Mouse (Mus musculus) embryonic facial prominence, embryonic 10.5 days (tissue): ENCODE measurements around the gene Gm11127. TPM values are rescaled to one million over a fixed set of nuclear protein-coding genes. Genes with fewer than 3 reads are reported as not detected.

Experiments
- DNase-seq: peaks from one replicate; pipeline ENCODE4 v3.0.0-alpha.2; 2017; ENCODE audit warnings: low spot score
- H3K27ac ChIP-seq: fragments of 300-500 bp; sonication (generic); replicated peaks from 2 replicates; pipeline ENCODE4 v1.5.1; 2016; ENCODE audit warnings: mild to moderate bottlenecking
- H3K27me3 ChIP-seq: fragments of 300-500 bp; sonication (generic); replicated peaks from 2 replicates; pipeline ENCODE4 v1.6.1; 2016; ENCODE audit warnings: low read depth, mild to moderate bottlenecking; ENCODE audit not compliant: poor library complexity, severe bottlenecking
- H3K36me3 ChIP-seq: fragments of 300-500 bp; sonication (generic); replicated peaks from 2 replicates; pipeline ENCODE4 v1.6.1; 2016; ENCODE audit warnings: mild to moderate bottlenecking, moderate library complexity
- H3K4me1 ChIP-seq: fragments of 300-500 bp; sonication (generic); 2 replicates; pipeline ENCODE4 v1.6.1; 2016
- H3K4me3 ChIP-seq: fragments of 300-500 bp; sonication (generic); 2 replicates; pipeline ENCODE4 v1.5.1; 2016; ENCODE audit warnings: mild to moderate bottlenecking, moderate library complexity
- H3K9me3 ChIP-seq: fragments of 300-500 bp; sonication (generic); 2 replicates; pipeline ENCODE4 v1.6.1; 2016; ENCODE audit warnings: mild to moderate bottlenecking
- WGBS: fragments of 180-500 bp; shearing (Covaris S2); methylation state at CpG from one replicate; pipeline ENCODE4 v1.1.7; 2016; 5-methylcytosine and 5-hydroxymethylcytosine counted together
- polyA plus RNA-seq: library from polyadenylated mRNA; unstranded; fragments of >200 nt; fragmentation: Nextera tagmentation; extraction: Ambion mirVana; gene quantifications from 2 replicates; pipeline ENCODE4 v1.2.1, GENCODE M21; 2016

Gene Gm11127
- polyA plus RNA-seq, 1 experiment from 2014 or later: not detected

DNA sequence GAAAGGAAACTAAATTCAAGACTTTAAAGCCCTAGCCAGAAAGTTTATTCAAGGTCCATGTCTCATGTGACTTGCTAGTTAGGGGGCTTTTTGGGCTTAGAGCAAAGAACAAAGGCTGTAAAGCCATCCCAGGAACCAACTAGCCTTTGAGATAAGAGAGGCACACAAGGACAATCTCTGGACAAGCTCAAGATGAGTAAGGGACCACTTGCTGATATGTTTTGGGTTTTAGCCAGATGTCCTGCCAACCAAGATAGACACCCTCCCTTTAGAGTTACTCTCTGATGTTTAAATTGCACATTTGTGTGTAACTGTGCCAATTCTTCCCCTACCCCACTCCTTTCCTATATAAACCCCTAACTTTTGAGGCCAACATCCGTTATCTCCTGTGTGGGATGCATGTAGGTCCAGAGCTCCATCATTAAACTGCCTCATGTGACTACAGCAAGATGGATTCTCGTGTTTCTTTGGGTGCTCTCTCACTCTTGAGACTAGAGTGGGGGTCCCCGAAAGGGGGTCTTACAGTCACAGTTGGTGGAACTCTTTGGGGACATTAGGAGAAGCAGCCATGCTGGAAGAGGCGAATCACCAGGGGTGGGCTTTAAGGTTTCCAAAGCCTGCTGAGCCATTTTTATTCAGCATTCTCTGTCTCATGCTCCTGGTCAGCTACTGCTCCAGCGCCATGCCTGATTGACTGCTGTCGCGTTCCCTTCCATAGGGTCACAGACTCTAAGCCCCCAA is 29.1 kb downstream of the Gm11127 start:
- WGBS: 85% methylated on average over 7 of the region's 7 CpGs

DNA sequence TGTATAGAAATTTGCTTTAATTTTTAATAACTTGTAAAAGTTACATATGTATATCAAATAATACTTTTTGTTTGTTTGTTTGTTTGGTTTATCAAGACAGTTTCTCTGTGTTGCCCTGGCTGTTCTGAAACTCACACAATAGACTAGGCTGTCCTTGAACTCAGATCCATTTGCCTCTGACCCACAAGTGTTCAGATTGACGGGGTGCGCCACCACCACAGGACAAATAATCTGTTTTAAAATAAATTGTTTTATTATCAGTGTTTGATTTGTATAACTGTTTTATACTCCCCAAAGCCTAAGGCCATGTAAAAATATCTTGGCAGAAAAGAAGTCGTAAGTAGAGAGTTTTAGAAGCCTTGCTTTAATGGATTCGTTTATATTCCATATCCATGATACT is 30.5 kb downstream of the Gm11127 start:
- H3K36me3 ChIP-seq: no peaks in the 10 kb centered on the region
- H3K9me3 ChIP-seq: no peaks in the 10 kb centered on the region
- 92% methylated on average over 4 of the region's 4 CpGs for WGBS
- peaks cover 23% of the 10 kb centered on the region for H3K27me3 ChIP-seq
- no peak for DNase-seq
- peaks cover 19% of the 10 kb centered on the region for H3K4me1 ChIP-seq
- no peak overlapping the region for H3K27ac ChIP-seq
- no peak overlapping the region for H3K4me3 ChIP-seq

More for the DNA sequence above, 29.1 kb downstream of the Gm11127 start:
- H3K4me3 ChIP-seq: no peak overlapping the region
- no peak overlapping the region for H3K27ac ChIP-seq
- peaks cover 8% of the 10 kb centered on the region for H3K4me1 ChIP-seq
- no peaks in the 10 kb centered on the region for H3K9me3 ChIP-seq
- DNase-seq: no peak
- peaks cover 25% of the 10 kb centered on the region for H3K27me3 ChIP-seq
- no peaks in the 10 kb centered on the region for H3K36me3 ChIP-seq

DNA sequence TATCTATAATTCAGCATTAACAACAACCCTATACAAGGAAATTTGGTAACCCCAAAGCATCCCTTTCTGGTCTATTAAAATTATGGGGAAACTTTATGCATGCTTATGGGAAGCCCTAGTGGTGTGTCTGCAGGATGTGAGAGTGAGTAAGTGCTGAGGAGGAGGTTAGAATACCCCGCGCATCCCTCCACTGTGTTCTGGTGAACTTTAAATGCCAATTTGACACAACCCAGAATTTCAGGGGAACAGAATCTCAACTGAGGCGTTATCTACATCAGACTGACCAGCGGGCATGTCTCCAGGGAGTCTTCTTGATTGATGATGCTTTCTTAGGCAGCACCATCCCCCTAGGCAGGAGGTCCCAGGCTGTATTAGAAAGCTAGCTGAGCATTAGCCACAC is 32.3 kb downstream of the Gm11127 start:
- 80% methylated on average over 4 of the region's 4 CpGs for WGBS
- Histone ChIP-seq H3K27me3 (peaks cover 7% of the 10 kb centered on the region), H3K4me1 (peaks cover 19% of the 10 kb centered on the region), H3K27ac (no peak overlapping the region), H3K4me3 (no peak overlapping the region), H3K9me3 (no peaks in the 10 kb centered on the region), H3K36me3 (no peaks in the 10 kb centered on the region)
- DNase-seq: no peak

DNA sequence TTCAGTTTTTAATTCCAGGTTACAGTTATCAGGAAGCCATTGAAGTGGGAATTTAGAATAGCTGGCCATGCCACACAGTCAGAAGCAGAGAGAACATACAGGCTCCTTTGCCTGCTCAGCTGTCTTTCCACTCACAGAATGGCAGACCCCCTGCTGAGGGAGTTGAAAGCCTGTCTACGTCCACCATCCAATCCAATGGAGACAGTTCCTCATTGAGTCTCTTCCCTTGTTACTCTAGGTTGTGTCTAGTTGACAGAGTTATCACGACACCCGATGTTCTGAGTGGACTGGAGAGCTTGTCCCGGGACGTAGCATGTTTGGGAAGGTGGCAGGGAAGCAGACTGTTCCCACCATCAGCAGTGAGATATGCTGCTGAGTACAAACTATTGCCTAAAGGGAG is 33.0 kb downstream of the Gm11127 start:
- WGBS: 72% methylated on average over 5 of the region's 5 CpGs

DNA sequence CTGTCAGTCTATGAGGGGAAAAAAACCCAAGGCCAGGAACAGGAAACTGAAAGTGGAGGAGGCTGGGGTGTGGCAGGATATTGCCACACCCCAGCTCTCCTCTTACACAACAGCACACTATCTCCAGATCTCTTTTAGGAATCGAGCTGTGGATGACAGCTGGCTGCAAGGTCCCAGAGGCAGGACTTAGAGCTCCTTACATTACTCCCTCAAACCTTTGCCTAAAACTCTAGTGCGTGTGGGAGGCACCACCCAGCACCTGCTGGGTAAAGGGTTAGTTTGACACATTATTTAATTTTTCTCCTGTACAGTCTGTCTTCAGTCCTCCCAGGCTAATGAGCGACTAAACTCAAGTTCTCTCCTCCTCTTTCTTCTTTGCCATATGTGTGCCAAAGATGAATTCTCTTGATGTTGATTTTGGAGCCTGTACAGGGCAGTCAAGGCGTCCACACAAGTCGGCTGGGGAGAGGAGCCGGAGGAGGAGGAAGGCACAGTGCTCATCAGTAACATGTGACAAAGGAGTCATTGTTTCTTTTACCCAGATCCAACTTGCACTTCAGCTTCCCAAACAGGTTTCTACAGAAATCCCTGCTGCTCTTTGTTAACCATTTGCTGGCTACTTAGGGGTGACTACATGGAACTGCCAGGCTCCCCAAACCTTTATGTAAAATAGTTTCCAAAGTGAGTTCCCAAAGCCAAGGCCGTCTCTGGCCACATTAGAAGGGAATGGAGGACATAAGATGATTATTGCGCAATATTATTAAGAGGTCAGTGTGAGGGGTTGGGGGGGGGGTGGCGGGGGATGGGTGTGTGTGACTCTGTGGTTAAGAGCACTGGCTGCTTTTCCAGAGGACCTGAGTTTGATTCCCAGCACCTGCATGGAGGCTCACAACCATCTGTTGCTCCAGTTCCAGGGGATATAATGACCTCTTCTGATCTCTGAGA is 34.2 kb downstream of the Gm11127 start:
- H3K9me3 ChIP-seq: no peaks in the 10 kb centered on the region
- H3K27me3 ChIP-seq: no peaks in the 10 kb centered on the region
- no peak for DNase-seq
- WGBS: 52% methylated on average over 9 of the region's 9 CpGs
- no peak overlapping the region for H3K4me3 ChIP-seq
- H3K36me3 ChIP-seq: no peaks in the 10 kb centered on the region
- H3K4me1 ChIP-seq: peaks cover 31% of the 10 kb centered on the region
- no peak overlapping the region for H3K27ac ChIP-seq

More for the DNA sequence above, 33.0 kb downstream of the Gm11127 start:
- Histone ChIP-seq H3K4me1 (peaks cover 26% of the 10 kb centered on the region), H3K4me3 (no peak overlapping the region), H3K36me3 (no peaks in the 10 kb centered on the region), H3K27ac (no peak overlapping the region), H3K27me3 (peaks cover under 1% of the 10 kb centered on the region; the same call in 1 of the 2 replicates), H3K9me3 (no peaks in the 10 kb centered on the region)
- no peak for DNase-seq

DNA sequence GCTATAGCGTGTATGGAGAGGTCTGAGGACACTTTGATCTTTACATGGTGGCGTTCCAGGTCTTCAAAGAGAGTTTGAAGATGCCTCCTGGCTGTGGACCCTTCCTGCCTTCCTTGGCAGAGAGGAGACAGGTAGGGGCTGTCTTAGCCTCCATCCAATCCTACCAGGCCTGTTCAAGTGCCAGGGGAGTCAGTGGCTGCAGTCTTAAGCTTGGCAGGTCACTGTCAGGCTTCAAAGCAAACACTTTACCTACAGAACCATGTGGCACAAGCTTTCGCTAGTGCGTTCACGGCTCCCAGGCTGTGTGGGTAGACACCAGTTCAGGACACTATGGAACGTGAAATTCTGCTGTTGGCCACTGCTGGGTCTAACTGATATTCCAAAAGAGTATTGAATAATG is 35.2 kb downstream of the Gm11127 start:
- DNase-seq: no peak
- peaks cover 31% of the 10 kb centered on the region for H3K4me1 ChIP-seq
- H3K4me3 ChIP-seq: no peak overlapping the region
- H3K36me3 ChIP-seq: no peaks in the 10 kb centered on the region
- 91% methylated on average over 6 of the region's 6 CpGs for WGBS
- no peak overlapping the region for H3K27ac ChIP-seq
- no peaks in the 10 kb centered on the region for H3K27me3 ChIP-seq
- H3K9me3 ChIP-seq: no peaks in the 10 kb centered on the region

DNA sequence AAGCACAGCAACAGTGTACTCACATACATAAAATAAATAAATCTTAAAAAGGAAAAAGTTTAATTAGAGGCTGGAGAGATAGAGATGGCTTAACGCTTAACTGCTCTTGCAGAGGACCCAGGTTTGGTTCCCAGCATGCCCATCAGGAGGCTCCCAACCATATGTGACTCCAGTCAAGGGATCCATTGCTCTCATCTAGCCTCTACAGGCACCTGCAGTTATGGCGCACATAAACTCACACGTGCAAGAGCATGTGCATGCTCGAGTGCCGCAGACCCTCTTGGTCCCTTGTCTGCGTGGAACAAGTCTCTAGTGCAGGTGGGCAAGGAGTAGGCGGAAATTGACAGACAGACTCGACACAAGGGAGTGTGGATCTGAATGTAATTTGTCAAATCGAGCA is 36.1 kb downstream of the Gm11127 start:
- H3K9me3 ChIP-seq: no peaks in the 10 kb centered on the region
- H3K27me3 ChIP-seq: no peaks in the 10 kb centered on the region
- whole genome bisulfite sequencing: 92% methylated on average over 9 of the region's 9 CpGs
- H3K27ac ChIP-seq: no peak overlapping the region
- peaks cover 31% of the 10 kb centered on the region for H3K4me1 ChIP-seq
- H3K4me3 ChIP-seq: no peak overlapping the region
- no peak for DNase-seq
- H3K36me3 ChIP-seq: no peaks in the 10 kb centered on the region

DNA sequence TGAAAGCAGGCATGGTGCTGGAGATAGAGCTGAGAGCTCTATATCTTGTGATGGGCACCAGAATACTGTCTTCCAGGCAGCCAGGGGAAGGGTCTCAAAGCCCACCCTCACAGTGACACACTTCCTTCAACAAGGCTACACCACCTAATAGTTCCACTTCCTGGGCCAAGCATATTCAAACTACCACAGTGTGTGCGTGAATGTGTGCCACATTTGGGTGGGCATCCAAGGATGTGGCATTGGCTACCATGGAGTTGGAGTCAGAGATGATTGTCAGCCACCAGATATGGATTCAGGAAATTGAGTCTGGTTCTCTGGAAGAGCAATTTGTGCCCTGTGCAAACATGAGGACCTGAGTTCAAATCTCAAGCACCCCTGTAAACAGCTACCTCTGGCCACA is 36.9 kb downstream of the Gm11127 start:
- peaks cover 31% of the 10 kb centered on the region for H3K4me1 ChIP-seq
- no peaks in the 10 kb centered on the region for H3K27me3 ChIP-seq
- no peak overlapping the region for H3K4me3 ChIP-seq
- no peak overlapping the region for H3K27ac ChIP-seq
- no peaks in the 10 kb centered on the region for H3K36me3 ChIP-seq
- 92% methylated on average over 1 of the region's 1 CpGs for WGBS
- no peaks in the 10 kb centered on the region for H3K9me3 ChIP-seq
- no peak for DNase-seq

DNA sequence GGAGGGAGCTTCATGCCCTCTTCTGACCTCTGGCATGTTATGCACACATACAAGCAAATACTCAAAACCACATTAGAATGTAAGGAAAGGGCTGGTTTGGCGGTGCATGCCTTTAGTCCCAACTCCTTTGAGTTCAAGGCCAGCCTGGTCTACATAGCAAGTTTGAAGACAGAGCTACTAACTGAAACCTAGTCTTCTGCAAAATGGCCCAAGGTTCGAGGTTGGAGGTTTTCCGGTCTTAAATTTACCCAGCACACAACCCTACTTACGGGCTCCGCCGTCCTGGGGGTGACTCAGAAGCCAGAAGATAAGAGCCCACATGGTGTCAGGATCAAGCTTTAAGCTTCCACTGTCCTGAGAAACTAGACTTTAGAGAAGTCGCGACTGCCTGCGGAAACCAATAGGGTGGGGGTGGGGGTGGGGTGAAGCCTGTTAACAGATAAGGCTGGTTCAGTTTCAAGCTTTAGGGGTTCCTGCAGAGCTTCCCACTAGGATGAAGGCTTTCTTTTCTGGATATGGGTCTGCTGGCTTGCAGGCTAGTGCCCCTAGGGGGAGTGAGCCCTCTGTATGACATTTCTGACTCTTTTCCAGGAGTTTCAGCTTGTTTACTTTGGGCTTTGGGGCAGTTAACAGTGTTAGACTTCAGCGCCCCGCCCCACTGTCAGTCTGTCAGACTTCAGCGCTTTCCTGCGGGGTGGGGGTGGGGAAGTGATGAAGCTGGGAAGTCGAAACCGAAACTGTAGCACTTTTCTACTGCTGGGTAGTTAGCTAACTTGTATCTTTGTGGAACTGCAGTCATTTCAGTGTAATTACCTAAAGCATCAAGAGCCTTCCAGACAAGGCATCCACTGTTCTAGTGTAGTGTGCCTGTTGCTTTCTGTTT is 37.7 kb downstream of the Gm11127 start, which contains the start of gene H2-T24:
Gene H2-T24, minus strand, starts transcription at position 370 of the 883 bp plus-strand sequence.
- Histone ChIP-seq H3K27me3 (no peaks in the 10 kb centered on the region), H3K4me1 (peaks cover 31% of the 10 kb centered on the region), H3K9me3 (no peaks in the 10 kb centered on the region), H3K36me3 (peaks cover 5% of the 10 kb centered on the region), H3K4me3 (peak within 1 kb of the TSS; percentile 33; the same call in 1 of the 2 replicates), H3K27ac (no peak within 1 kb of the TSS; the same call in 1 of the 2 replicates)
- peak; percentile 62 for DNase-seq
- WGBS: 37% methylated on average over 15 of the region's 15 CpGs

DNA sequence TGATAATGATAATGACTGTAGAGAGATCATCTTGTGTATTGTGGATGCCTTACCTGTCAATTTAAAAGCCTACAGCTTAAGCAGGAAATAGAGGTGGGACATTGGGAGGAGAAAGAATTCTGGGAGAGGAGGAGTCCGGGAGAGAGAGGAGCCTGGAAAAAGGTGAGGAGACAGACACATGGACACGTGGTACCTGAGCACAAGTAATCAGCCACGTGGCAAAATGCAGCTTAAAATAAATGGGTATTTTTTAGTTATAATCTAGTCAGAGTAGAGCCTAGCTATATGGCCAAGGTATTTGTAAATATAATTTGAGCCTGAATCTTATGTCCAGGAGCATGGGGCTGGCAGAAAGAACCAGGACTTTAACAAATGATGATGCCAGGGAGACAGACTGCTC is 38.7 kb downstream of the Gm11127 start:
- DNase-seq: no peak
- 73% methylated on average over 3 of the region's 3 CpGs for WGBS
- Histone ChIP-seq H3K4me1 (peaks cover 31% of the 10 kb centered on the region), H3K27me3 (no peaks in the 10 kb centered on the region), H3K4me3 (no peak overlapping the region), H3K36me3 (peaks cover 15% of the 10 kb centered on the region), H3K27ac (no peak overlapping the region), H3K9me3 (no peaks in the 10 kb centered on the region; the same call in 1 of the 2 replicates)

DNA sequence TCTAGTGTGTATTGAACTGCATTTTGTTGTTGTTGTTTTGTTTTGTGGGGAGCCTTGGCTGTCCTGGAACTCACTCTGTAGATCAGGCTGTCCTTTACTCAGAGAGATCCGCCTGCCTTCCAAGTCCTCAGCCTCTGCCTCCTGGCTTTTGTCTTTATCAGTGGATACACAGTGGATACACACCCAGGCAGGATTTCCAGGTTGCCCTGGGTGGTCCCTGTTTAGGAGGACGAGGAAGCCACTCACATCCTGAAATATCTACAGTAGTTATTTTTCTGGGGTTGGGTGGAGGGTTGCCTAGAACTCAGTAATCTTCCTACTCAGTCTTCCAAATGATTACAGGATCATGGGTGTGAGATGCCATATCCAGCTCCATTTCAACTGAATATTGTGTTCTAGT is 39.2 kb downstream of the Gm11127 start:
- 71% methylated on average over 2 of the region's 2 CpGs for WGBS
- H3K4me3 ChIP-seq: no peak overlapping the region
- peaks cover 20% of the 10 kb centered on the region for H3K36me3 ChIP-seq
- H3K9me3 ChIP-seq: no peaks in the 10 kb centered on the region; the same call in 1 of the 2 replicates
- no peak for DNase-seq
- peaks cover 27% of the 10 kb centered on the region for H3K4me1 ChIP-seq
- no peaks in the 10 kb centered on the region for H3K27me3 ChIP-seq
- H3K27ac ChIP-seq: no peak overlapping the region

DNA sequence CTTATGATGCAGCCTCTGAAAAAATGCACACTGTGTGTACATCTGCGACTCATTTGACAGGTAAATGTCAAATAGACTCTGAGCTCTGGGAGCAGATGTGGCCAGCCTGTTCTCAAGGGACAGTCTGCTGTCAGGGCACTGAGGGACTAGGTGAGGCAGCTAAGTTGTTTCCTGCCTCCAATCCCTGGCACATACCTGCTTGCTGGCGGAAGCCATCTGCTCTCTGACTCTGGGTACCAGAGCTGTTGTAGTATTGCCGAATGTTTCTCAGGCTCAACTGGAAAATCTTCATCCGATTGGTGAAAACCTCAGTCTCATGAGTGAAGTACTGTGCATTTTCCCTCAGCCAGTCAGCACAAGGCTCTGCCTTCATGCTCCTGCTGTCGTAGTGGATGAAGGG is 41.1 kb downstream of the Gm11127 start:
- Histone ChIP-seq H3K9me3 (no peaks in the 10 kb centered on the region; the same call in 1 of the 2 replicates), H3K27ac (no peak overlapping the region), H3K36me3 (peaks cover 20% of the 10 kb centered on the region), H3K27me3 (no peaks in the 10 kb centered on the region), H3K4me1 (peaks cover 17% of the 10 kb centered on the region), H3K4me3 (no peak overlapping the region)
- 89% methylated on average over 5 of the region's 5 CpGs for WGBS
- DNase-seq: no peak
